Mouse (Mus musculus) heart, embryonic 10.5 days (tissue): ENCODE data around the gene Cyp3a44. TPM values are rescaled to one million over a fixed set of nuclear protein-coding genes. Genes with fewer than 3 reads are reported as not detected.
"Not testable (repeated sequence)": the region's sequence is repeated elsewhere in the genome, so short reads cannot be mapped to it uniquely, and the experiment has no call there.

Source experiments
- DNase-seq: peaks from one replicate; pipeline ENCODE4 v3.0.0-alpha.2; 2017; ENCODE audit warnings: low spot score
- H3K27ac ChIP-seq: fragments of 300-500 bp; sonication (generic); 2 replicates; pipeline ENCODE4 v1.5.1; 2016; ENCODE audit warnings: mild to moderate bottlenecking
- H3K27me3 ChIP-seq: fragments of 300-500 bp; sonication (generic); 2 replicates; pipeline ENCODE4 v1.6.1; 2016; ENCODE audit warnings: mild to moderate bottlenecking; ENCODE audit not compliant: poor library complexity, insufficient read depth, severe bottlenecking
- H3K36me3 ChIP-seq: fragments of 300-500 bp; sonication (generic); 2 replicates; pipeline ENCODE4 v1.6.1; 2016; ENCODE audit warnings: mild to moderate bottlenecking, moderate library complexity
- H3K4me1 ChIP-seq: fragments of 300-500 bp; sonication (generic); 2 replicates; pipeline ENCODE4 v1.6.1; 2016; ENCODE audit warnings: mild to moderate bottlenecking
- H3K4me3 ChIP-seq: fragments of 300-500 bp; sonication (generic); 2 replicates; pipeline ENCODE4 v1.5.1; 2016; ENCODE audit warnings: mild to moderate bottlenecking, moderate library complexity
- H3K9me3 ChIP-seq: fragments of 300-500 bp; sonication (generic); 2 replicates; pipeline ENCODE4 v1.6.1; 2016; ENCODE audit warnings: mild to moderate bottlenecking, moderate library complexity
- WGBS: fragments of 180-500 bp; shearing (Covaris S2); methylation state at CpG from one replicate; pipeline ENCODE4 v1.1.7; 2016; 5-methylcytosine and 5-hydroxymethylcytosine counted together
- polyA plus RNA-seq: library from polyadenylated mRNA; unstranded; fragments of >200 nt; fragmentation: Nextera tagmentation; extraction: Ambion mirVana; gene quantifications from 2 replicates; pipeline ENCODE4 v1.2.1, GENCODE M21; 2016

The Cyp3a44 gene
- not detected in 2 replicates for polyA plus RNA-seq

DNA sequence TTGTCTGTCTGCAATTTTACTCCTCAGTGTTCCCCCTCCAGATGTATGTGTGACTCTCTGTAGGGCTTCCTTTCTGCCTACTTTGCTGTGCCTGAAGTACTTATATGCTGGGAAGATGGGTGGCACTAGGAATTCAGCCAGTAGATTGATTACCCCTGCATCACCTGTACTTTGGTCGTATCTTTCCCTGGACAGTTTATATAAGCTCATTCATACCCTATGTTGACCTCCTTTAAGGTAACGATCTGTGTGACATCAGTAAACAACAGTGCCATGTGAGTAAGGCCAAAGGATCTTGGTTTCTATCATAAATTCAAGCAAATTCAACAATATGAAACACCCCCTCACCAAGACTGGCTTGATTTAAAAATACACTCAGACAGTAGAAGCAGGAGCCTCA is at the start of gene Cyp3a44:
TSS of gene Cyp3a44 (minus strand) at position 79 of the 400 bp plus-strand sequence.
- H3K4me3 ChIP-seq, H3K36me3 ChIP-seq, H3K27ac ChIP-seq, H3K27me3 ChIP-seq, H3K4me1 ChIP-seq, DNase-seq: not testable (repeated sequence)
- H3K9me3 ChIP-seq: peaks cover 17% of the 10 kb centered on the region
- 66% methylated on average over 2 of the region's 2 CpGs for WGBS

GRCm38 (mm10) chr5:145800229-145800628 is 5.4 kb downstream of the Cyp3a44 start:
- not testable (repeated sequence) for H3K27ac ChIP-seq, H3K36me3 ChIP-seq

DNA sequence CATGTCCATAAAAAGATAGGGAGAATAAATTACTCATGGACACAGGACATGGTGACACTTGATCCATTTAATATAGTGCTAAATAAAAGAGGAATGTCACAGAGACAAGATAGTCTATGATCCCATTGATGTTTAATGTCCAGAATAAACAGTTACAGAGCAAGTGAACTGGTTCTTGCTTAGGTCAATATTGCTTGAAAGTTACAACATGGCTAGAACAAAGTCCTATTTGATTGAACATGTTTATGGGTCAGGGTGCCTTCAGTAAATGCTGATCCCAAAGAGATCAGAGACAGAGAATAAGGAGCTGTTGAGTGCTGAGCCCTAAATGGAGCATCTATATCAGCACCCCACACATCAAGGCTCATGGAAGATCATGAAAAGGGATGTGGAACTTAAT is 12.4 kb downstream of the Cyp3a44 start:
- not testable (repeated sequence) for H3K4me3 ChIP-seq, H3K4me1 ChIP-seq, H3K27ac ChIP-seq, H3K36me3 ChIP-seq, DNase-seq, H3K27me3 ChIP-seq
- peaks cover 12% of the 10 kb centered on the region for H3K9me3 ChIP-seq

More at GRCm38 (mm10) chr5:145800229-145800628, 5.4 kb downstream of the Cyp3a44 start:
- not testable (repeated sequence) for H3K27me3 ChIP-seq, H3K4me1 ChIP-seq, H3K4me3 ChIP-seq, DNase-seq
- peaks cover 18% of the 10 kb centered on the region for H3K9me3 ChIP-seq

DNA sequence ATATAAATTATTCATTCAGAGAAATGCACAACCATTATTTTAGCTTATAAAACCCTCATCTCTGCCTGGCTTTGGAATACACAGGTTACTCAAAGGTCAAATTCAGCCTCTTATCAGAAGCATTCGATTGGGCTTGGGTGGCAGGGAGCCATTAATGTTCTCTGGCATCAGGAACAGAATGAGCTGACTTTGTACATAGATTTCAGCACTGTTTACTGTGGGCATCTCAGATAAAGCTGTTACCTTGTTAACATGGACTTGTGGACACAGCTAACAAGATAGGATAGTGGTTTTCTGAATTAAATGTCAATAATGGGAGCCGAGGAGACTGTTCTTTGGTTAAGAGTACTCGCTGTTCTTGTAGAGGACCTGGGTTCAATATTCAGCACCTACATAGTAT is 68.2 kb downstream of the Cyp3a44 start:
- H3K9me3 ChIP-seq, DNase-seq, H3K27ac ChIP-seq, H3K4me1 ChIP-seq, H3K27me3 ChIP-seq, H3K4me3 ChIP-seq, H3K36me3 ChIP-seq: not testable (repeated sequence)
- WGBS: 73% methylated on average over 3 of the region's 3 CpGs

Other genes starting within 250 kb of the Cyp3a44 start
- gene Cyp3a41b, start 221.1 kb downstream of the Cyp3a44 start, polyA plus RNA-seq: not detected in 2 replicates
- not detected in 2 replicates for gene Cyp3a41a, start 85.7 kb downstream of the Cyp3a44 start, polyA plus RNA-seq
- gene Cyp3a11, start 74.1 kb upstream of the Cyp3a44 start, polyA plus RNA-seq: not detected in 2 replicates
- not detected in 2 replicates for gene Cyp3a25, start 203.7 kb upstream of the Cyp3a44 start, polyA plus RNA-seq